Mouse (Mus musculus): ENCODE data around the gene Aloxe3.
A peak's percentile ranks its signal among the peaks of the same experiment; 100 is the strongest.

DNA sequence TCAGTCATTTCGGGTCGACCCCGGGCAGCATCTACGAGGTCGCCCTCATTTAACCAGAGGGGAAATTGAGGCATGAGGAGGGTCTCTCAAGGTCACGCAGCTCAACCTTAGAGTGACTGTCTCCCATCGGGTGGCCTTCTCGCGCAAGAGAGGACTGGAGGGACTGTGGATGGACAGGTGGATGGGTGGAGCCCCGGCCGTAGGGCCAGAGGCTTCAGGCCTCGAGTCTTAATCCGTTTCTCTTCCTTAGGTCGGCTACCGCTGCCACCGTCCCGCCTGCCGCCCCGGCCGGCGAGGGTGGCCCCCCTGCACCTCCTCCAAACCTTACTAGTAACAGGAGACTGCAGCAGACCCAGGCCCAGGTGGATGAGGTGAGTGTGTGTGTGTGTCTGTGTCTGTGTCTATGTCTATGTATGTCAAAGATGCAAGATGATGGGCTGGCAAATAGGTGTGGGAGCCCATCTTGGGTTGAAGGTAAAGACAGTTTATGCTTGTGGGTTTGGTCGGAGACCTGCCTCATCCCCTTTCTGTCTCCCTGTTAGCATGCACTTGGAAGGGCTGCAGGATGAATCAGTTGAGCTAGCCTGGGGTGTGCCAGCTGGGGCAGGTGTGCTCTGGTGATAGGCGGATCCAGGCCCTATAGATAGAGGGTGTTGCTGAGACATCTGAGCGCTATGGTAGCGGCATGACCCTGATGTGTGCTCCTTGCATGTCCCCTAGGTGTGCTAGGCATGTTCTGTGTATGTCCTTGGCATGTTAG, 36.7 kb upstream of the Aloxe3 start:
- TF ChIP-seq CTCF (IDR thresholded peaks at IDR 0.05; ENCODE audit: low read depth) (0 out of 2 replicates have a peak, but pooled peaks have one; percentile 10), EP300 (optimal IDR thresholded peaks at IDR 0.05) (no peak)
